Mouse (Mus musculus): ENCODE measurements around the gene Sc5d.
A peak's percentile ranks its signal among the peaks of the same experiment; 100 is the strongest.

The Sc5d gene

DNA sequence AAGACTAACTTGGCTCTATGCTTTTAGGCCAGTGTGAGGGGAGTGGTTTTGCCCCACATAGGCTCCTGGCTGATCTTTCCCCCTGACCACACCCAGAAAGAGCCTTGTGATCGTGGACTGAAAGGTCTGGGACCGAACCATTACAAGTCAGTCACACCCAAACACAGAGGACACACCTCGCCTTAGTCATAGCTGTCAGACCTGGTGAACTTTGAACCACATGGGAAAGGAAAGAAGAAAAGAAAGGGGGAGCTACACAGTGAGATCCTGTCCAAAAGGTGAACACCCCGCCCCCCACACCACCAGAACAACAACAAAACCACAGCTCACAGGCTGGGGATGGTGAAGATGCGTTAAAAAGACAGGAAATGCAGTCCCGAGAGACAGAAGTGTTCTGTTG lies 14.9 kb downstream of the Sc5d start:
- DNase-seq, result no peak

- DNase-seq, result no peak
These were observed 17.4 kb downstream of the Sc5d start for GRCm38 (mm10) chr9:42246688-42247087.

DNA sequence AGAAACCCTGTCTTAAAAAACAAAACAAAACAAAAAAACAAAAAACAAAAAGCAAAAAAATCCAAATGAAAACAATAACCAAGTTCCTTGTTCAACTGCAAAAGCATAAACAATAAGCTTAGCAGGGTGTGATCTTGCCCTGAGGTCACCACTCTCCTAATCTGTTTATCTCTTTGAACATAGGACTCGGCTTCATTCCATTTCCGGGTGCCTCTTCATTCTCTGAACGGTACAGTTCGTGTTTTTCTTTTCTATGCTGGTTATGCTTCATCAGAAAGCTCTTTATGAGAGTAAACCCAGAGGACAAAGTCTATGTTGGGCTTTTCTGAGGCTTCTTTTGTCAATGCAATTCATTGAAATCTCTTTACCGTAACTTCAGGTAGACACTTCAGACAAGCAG lies 19.9 kb downstream of the Sc5d start:
- DNase-seq, result no peak

DNA sequence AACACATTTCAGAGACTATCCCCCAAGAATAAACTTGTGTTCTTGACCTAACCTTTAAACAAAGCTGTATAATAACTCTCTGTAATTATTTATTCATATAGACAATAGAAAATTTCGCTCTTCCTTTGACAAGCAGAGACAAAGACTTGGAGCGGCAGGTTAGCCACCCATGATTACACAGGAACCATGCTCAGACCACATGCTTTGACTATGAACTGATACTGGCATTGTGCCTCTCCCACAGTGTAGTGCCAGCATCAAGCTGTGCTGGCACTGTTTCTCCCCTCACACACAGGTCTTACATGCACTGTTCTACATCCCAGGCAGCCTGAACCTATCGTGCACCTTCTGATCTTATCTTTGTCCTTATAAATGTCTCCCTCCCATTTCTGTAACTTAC lies 23.0 kb downstream of the Sc5d start:
- peak; percentile 73 for DNase-seq

- DNase-seq, result peak; percentile 84
These were observed 23.5 kb downstream of the Sc5d start for GRCm38 (mm10) chr9:42240583-42240992.

DNA sequence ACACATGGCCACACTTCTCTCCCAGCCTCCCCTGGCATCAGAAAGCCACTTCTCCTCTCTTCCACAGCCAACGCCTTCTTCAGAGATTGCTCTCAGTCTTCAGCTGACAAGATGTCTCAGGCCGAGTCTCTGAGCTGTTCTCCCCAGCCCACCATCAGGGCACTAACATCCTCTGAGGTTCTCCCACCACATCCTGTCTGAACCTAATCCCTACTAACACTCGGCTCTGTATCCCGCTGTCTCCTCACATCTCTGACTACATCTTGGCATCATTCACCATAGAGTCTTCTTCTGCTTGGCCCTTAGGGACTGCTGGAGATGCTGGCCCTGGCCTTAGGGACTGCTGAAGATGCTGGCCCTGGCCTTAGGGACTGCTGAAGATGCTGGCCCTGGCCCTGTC lies 25.2 kb downstream of the Sc5d start:
- no peak for DNase-seq

- DNase-seq, result no peak
These were observed 32.9 kb downstream of the Sc5d start for GRCm38 (mm10) chr9:42231116-42231515.

- DNase-seq, result no peak
These were observed 33.7 kb downstream of the Sc5d start for GRCm38 (mm10) chr9:42230333-42230732.

DNA sequence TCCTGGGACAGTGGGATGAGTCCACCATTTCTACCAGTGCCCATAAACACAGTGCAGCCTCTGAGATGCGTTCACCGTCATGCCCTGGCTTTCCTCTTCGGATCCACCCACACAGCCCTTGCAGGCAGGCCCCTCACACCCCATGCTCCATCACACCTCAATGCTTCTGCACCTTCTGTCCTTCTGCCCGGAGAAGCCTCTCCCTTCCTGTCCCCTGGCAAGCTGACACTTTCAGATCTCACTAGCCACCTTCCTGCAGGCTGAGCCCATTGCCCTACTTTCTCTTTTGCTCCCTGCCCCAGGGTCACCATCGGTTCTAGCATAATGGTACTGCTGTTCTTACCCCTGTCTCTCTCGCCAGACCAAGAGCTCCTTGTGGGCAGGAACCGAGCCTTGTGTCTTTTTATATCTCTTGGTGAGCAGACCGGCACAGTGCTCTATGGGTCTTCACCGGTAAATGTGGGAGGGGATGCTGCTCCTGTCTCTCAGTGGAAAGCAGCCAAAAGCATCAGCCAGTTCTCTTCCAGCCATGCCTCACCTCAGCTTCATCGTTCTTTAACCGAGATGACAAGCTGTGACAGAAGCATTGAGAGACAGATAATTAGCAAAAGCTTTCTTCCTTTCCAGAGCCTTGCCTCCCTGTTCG lies 34.5 kb downstream of the Sc5d start:
- peak; percentile 50 for DNase-seq

GRCm38 (mm10) chr9:42227804-42228203 lies 36.3 kb downstream of the Sc5d start:
- DNase-seq, result no peak

DNA sequence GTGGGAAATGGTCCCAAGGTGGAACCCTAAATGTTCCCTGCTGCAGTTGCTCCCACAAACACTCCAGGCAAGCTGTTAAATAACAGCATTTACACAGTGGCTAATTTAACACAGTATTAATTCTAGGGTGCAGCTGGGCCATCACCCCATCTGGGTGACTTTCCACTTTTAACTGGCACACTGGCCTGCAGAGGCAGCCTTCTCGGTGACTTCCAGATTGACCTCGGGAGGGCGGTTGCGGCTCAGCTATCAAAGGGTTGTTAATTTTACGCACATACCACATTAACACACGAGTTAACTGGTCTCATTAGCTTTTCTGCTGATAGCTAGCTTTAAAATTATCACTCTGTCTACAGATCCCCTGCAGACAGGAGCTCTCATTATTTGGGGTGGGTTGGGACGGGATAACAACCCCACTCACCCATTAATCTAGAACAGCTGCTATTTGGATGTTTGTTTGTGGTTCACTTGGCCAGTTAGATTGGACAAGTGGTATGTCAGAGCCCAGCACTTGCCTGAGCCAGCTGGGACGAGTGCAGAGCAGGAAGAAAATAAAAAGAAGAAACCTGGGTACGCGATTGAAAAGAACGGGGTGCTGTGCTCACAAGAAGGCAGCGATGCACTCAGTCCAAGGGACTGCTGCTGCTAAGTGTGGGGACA lies 44.9 kb downstream of the Sc5d start:
- no peak for DNase-seq

DNA sequence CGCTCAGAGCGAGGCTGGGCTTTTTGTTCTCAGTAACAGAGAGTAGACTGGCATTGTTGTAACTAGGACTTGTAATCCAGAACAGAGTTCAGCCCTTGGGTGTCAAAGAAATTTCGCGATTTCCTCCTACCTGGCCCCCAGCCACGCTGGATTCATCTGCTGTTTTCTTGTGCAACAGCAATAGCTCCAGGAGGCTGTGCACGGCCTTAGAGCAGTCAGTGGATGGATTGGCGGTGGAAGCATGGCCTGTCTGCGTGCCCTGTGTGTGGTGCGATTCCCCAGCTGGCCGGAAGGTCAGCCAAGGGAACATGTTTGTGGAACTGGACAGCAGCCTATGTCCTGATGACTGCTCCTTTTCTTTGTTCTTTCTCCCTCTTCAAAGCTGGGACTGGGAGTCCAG lies 46.4 kb downstream of the Sc5d start:
- no peak for DNase-seq

GRCm38 (mm10) chr9:42214116-42214515 lies 49.9 kb downstream of the Sc5d start:
- DNase-seq, result no peak

- no peak for DNase-seq
These were observed 50.9 kb downstream of the Sc5d start for GRCm38 (mm10) chr9:42213142-42213541.

DNA sequence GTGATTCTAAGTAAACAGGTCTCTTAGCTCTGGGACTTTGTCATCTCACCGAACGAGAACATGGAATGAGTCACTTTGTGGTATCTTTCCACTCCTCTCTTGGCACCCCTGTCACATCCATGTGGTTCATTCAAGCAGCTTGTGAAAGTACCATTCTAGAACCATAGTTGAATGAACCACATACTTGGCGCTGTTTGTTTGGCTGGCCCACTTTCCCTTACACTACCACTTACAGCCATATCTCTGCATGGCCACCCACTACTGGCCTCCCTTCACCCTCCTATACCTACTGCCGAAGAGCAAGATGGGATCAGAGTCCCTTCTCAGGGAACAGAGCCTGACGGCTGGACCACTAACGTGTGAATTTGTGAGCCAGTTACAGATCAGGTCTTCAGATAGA lies 54.4 kb downstream of the Sc5d start:
- DNase-seq, result no peak

DNA sequence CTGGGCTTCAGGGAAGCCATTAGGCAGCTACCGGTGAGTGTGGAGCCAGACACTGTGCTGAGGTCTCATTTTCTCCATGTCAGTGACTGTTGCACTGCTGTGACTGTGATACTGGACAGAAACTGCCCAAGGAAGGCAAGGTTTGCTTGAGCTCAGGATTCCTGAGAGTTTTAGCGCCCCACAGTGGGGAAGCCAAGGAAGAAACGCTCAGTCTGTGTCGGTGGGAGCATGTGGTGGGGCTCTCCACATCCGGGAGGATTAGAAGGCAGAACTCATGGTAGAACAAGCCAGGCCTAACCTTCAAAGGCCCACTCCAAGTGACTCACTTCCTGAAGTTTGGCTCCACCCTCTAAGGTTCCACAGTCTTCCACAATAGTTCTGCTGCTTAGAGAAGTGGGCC lies 55.6 kb downstream of the Sc5d start:
- peak; percentile 51 for DNase-seq

DNA sequence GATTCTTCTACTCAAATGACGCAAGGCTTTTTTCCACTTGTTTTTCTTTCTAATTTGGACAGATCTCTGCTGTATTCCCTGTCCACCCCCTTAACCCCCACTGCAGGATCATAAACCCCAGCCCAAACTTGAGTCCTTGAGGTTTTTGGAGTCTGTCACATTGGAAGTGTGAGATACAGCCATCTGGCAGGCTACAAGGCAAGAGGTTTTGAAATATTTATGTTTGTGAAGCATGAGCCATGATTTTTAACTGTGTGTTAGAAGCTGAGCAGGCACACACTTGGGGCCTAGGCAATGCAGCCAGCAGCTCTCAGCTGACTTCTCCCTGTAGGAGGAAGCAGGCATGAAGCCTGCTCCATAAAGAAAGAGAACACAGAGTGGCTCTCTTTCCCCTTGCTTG lies 57.3 kb downstream of the Sc5d start:
- DNase-seq, result no peak

GRCm38 (mm10) chr9:42202271-42202670 lies 61.8 kb downstream of the Sc5d start:
- no peak for DNase-seq

Data from retina, postnatal 1 day (tissue).